Mouse (Mus musculus) intestine, embryonic 14.5 days (tissue): Measurements from ENCODE around the gene Usp18. TPM values are rescaled to one million over a fixed set of nuclear protein-coding genes. Genes with fewer than 3 reads are reported as not detected.

Source experiments
- ATAC-seq: fragments of 200-750 bp; cut with Nextera tagmentation; replicated peaks from 2 replicates; pipeline ENCODE4 v1.8.0; 2017; ENCODE audit warnings: low read depth, moderate number of reproducible peaks, moderate TSS enrichment, moderate library complexity; ENCODE audit not compliant: low FRiP score, low TSS enrichment
- DNase-seq: peaks from one replicate; pipeline ENCODE4 v3.0.0-alpha.2; 2018; ENCODE audit warnings: low spot score
- H3K27ac ChIP-seq: fragments of 300-500 bp; sonication (generic); 2 replicates; pipeline ENCODE4 v1.5.1; 2014; ENCODE audit warnings: low read depth, mild to moderate bottlenecking, control low read depth
- H3K27me3 ChIP-seq: fragments of 300-500 bp; sonication (generic); replicated peaks from 2 replicates; pipeline ENCODE4 v1.6.1; 2014; ENCODE audit warnings: low read length, control low read depth; ENCODE audit not compliant: control insufficient read depth, insufficient read depth
- H3K36me3 ChIP-seq: fragments of 300-500 bp; sonication (generic); 2 replicates; pipeline ENCODE4 v1.6.1; 2014; ENCODE audit warnings: low read length, control low read depth; ENCODE audit not compliant: control insufficient read depth, insufficient read depth
- H3K4me1 ChIP-seq: fragments of 300-500 bp; sonication (generic); replicated peaks from 2 replicates; pipeline ENCODE4 v1.6.1; 2014; ENCODE audit warnings: low read length, control low read depth, mixed read lengths; ENCODE audit not compliant: control insufficient read depth, insufficient read depth
- H3K4me2 ChIP-seq: fragments of 300-500 bp; sonication (generic); 2 replicates; pipeline ENCODE4 v1.6.1; 2014; ENCODE audit warnings: low read length
- H3K4me3 ChIP-seq: fragments of 300-500 bp; sonication (generic); 2 replicates; pipeline ENCODE4 v1.5.1; 2014; ENCODE audit warnings: low read depth, low read length, control low read depth, mixed read lengths
- H3K9ac ChIP-seq: fragments of 300-500 bp; sonication (generic); 2 replicates; pipeline ENCODE4 v1.6.1; 2014; ENCODE audit warnings: mild to moderate bottlenecking, low read length
- H3K9me3 ChIP-seq: fragments of 300-500 bp; sonication (generic); 2 replicates; pipeline ENCODE4 v1.6.1; 2016; ENCODE audit warnings: low read length, control low read depth; ENCODE audit not compliant: control insufficient read depth
- WGBS: fragments of 180-500 bp; shearing (Covaris S2); extraction: QIAGEN DNeasy Blood & Tissue Kit; methylation state at CpG from one replicate; pipeline ENCODE4 v1.1.7; 2014; 5-methylcytosine and 5-hydroxymethylcytosine counted together
- polyA plus RNA-seq: library from polyadenylated mRNA; unstranded; fragments of >200 nt; fragmentation: Nextera tagmentation; extraction: Ambion mirVana; gene quantifications from 2 replicates; pipeline ENCODE4 v1.2.1, GENCODE M21; 2014

Gene Usp18
- polyA plus RNA-seq, 1 experiment from 2014 or later: 2.8 TPM

- no peaks in the 10 kb centered on the region for H3K36me3 ChIP-seq
- no peak overlapping the region for H3K27ac ChIP-seq
- DNase-seq (no peak), ATAC-seq (no peak)
- H3K4me3 ChIP-seq: no peak overlapping the region
- no peaks in the 10 kb centered on the region for H3K9me3 ChIP-seq
- no peaks in the 10 kb centered on the region for H3K27me3 ChIP-seq
- H3K9ac ChIP-seq: no peak overlapping the region
- no peaks in the 10 kb centered on the region for H3K4me1 ChIP-seq
- no peak overlapping the region for H3K4me2 ChIP-seq
- WGBS: 90% methylated on average over 2 of the region's 2 CpGs
These were observed 9.3 kb upstream of the Usp18 start for GRCm38 (mm10) chr6:121236386-121236785.

- Histone ChIP-seq H3K27me3 (no peaks in the 10 kb centered on the region), H3K27ac (no peak overlapping the region), H3K36me3 (no peaks in the 10 kb centered on the region), H3K9me3 (no peaks in the 10 kb centered on the region), H3K4me1 (no peaks in the 10 kb centered on the region), H3K9ac (no peak overlapping the region), H3K4me2 (no peak overlapping the region), H3K4me3 (no peak overlapping the region)
- WGBS: 96% methylated on average over 4 of the region's 4 CpGs
- ATAC-seq (no peak), DNase-seq (no peak)
These were observed 7.5 kb upstream of the Usp18 start for GRCm38 (mm10) chr6:121238209-121238608.

DNA sequence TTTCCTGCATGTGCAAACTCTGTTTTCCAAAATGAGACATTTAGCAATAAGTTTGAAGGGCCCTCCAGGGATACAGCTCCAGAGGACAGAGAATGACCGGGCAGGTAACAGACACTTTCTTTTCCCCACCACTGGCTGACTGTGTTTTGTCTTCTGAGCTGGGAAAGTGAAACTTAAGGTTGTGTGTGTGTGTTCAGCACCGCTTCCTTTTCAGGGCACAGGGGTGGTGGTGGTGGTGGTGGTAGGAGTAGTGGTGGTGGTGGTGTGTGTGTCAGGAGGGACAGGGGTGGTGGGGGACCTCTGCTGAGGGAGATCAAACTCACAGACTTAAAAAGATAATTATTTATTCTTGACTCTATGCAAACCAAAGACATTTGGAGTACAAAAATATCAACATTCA, 3.9 kb upstream of the Usp18 start:
- Histone ChIP-seq H3K27ac (no peak overlapping the region), H3K4me3 (no peak overlapping the region), H3K27me3 (0 out of 2 replicates have a peak, but pooled peaks cover 6% of the 10 kb centered on the region), H3K36me3 (no peaks in the 10 kb centered on the region), H3K9me3 (no peaks in the 10 kb centered on the region), H3K4me2 (no peak overlapping the region), H3K4me1 (no peaks in the 10 kb centered on the region), H3K9ac (no peak overlapping the region)
- WGBS: 70% methylated on average over 2 of the region's 2 CpGs
- DNase-seq (no peak), ATAC-seq (no peak)

DNA sequence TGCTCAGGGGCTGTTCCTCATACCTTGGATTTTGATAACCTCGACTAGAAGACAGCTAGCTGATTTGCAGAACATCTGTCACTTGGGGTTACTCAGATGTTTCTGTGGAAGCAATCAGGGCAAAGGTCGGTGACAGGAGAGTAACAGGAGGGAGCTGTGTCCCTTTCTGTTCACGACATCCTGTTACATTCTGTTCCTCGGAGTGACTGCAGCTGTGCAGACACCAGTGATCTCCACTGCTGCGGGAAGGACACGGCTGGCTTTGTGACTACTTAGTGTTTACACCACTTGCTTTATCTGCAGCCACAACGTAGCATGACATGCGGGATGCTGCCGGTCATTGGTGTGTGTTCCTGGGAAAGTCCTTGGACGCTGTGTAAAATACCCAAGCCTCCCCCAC, 2.5 kb upstream of the Usp18 start:
- no peaks in the 10 kb centered on the region for H3K4me1 ChIP-seq
- ATAC-seq (no peak), DNase-seq (no peak)
- no peak overlapping the region for H3K4me2 ChIP-seq
- no peaks in the 10 kb centered on the region for H3K36me3 ChIP-seq
- 37% methylated on average over 10 of the region's 10 CpGs for WGBS
- H3K4me3 ChIP-seq: no peak overlapping the region
- no peak overlapping the region for H3K9ac ChIP-seq
- 0 out of 2 replicates have a peak, but pooled peaks cover 6% of the 10 kb centered on the region for H3K27me3 ChIP-seq
- no peak overlapping the region for H3K27ac ChIP-seq
- no peaks in the 10 kb centered on the region for H3K9me3 ChIP-seq

DNA sequence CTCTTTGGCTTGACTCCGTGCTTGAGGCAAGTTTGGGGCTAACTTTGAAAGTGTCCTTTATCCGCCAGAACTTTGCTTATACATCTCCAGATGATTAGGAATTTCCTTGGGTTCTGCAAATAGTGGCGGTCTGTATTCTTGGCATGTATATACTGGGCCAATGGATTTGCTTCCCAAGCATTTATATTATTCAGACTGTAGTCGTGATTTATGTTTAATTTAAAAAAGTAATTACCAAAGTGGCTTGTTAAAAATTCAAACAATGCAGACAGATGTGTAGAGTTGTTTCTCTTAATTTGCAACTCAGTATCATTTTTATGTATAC, 293 bp downstream of the Usp18 start:
- Histone ChIP-seq H3K9me3 (no peaks in the 10 kb centered on the region), H3K27ac (no peak overlapping the region; the same call in 1 of the 2 replicates), H3K4me2 (peak overlapping the region; percentile 65), H3K4me3 (peak overlapping the region; percentile 51), H3K4me1 (no peaks in the 10 kb centered on the region), H3K27me3 (0 out of 2 replicates have a peak, but pooled peaks cover 6% of the 10 kb centered on the region), H3K9ac (peak overlapping the region; percentile 48), H3K36me3 (no peaks in the 10 kb centered on the region)
- 9% methylated on average over 4 of the region's 4 CpGs for WGBS
- DNase-seq (no peak), ATAC-seq (no peak)

DNA sequence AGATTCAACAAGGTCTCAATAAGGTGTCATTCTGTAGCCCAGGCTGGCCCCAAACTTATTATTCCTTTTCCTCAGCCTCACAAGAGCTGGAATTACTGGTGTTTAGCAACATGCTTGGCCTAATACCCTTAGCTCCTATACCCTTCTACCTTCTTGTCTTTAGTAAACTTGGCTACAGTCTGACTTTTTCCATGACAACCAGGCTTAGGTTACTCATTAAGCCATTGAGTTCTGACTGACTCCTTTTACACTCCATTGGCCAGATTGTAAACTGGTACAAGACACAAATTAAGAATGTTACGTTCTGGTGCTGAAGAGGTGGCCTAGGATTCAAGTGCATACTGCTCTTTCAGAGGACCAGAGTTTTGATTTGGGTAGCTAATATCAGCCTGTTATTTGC, 4.7 kb downstream of the Usp18 start:
- DNase-seq (no peak), ATAC-seq (no peak)
- WGBS: 54% methylated on average over 1 of the region's 1 CpGs
- Histone ChIP-seq H3K4me2 (no peak overlapping the region), H3K9me3 (no peaks in the 10 kb centered on the region), H3K27ac (no peak overlapping the region), H3K9ac (no peak overlapping the region), H3K36me3 (no peaks in the 10 kb centered on the region), H3K4me1 (no peaks in the 10 kb centered on the region), H3K27me3 (no peaks in the 10 kb centered on the region), H3K4me3 (no peak overlapping the region)

GRCm38 (mm10) chr6:121251256-121251655, 5.5 kb downstream of the Usp18 start:
- Histone ChIP-seq H3K4me1 (no peaks in the 10 kb centered on the region), H3K27ac (no peak overlapping the region), H3K9me3 (no peaks in the 10 kb centered on the region), H3K4me3 (no peak overlapping the region), H3K4me2 (no peak overlapping the region), H3K36me3 (no peaks in the 10 kb centered on the region), H3K9ac (no peak overlapping the region), H3K27me3 (no peaks in the 10 kb centered on the region)
- DNase-seq: no peak
- 79% methylated on average over 5 of the region's 5 CpGs for WGBS
- no peak for ATAC-seq

GRCm38 (mm10) chr6:121260548-121260947, 14.8 kb downstream of the Usp18 start:
- Histone ChIP-seq H3K27me3 (no peaks in the 10 kb centered on the region), H3K4me3 (no peak overlapping the region), H3K4me1 (no peaks in the 10 kb centered on the region), H3K27ac (no peak overlapping the region), H3K36me3 (no peaks in the 10 kb centered on the region), H3K9ac (no peak overlapping the region), H3K9me3 (no peaks in the 10 kb centered on the region), H3K4me2 (no peak overlapping the region)
- DNase-seq: peak; percentile 88
- 30% methylated on average over 9 of the region's 9 CpGs for WGBS
- no peak for ATAC-seq

DNA sequence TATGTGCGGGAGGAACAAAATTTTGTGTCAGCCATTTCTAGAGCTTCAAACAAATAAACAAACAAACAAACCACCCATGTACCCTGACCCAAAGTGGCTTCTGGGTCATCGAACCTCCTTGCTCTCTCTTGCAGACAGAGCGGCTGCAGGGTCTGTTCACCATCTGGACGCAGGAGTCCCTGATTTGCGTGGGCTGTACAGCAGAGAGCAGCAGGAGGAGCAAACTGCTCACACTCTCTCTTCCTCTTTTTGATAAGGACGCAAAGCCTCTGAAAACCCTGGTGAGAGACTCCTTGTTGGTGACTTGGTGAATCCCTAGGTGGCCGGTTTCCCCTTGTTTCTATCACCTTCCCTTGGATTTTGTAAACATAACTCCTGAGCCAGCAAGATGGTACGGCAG, 15.5 kb downstream of the Usp18 start:
- 72% methylated on average over 8 of the region's 8 CpGs for WGBS
- no peaks in the 10 kb centered on the region for H3K36me3 ChIP-seq
- H3K4me2 ChIP-seq: no peak overlapping the region
- H3K9ac ChIP-seq: no peak overlapping the region
- 0 out of 2 replicates have a peak, but pooled peaks cover 5% of the 10 kb centered on the region for H3K9me3 ChIP-seq
- H3K27me3 ChIP-seq: no peaks in the 10 kb centered on the region
- no peaks in the 10 kb centered on the region for H3K4me1 ChIP-seq
- DNase-seq (no peak), ATAC-seq (no peak)
- no peak overlapping the region for H3K4me3 ChIP-seq
- H3K27ac ChIP-seq: no peak overlapping the region
